Mouse (Mus musculus) limb, embryonic 12.5 days (tissue): Measurements from ENCODE around the gene Gm29427. TPM values are rescaled to one million over a fixed set of nuclear protein-coding genes. Genes with fewer than 3 reads are reported as not detected.

Source experiments
- ATAC-seq: fragments of 200-750 bp; cut with Nextera tagmentation; 2 replicates; pipeline ENCODE4 v1.8.0; 2017; ENCODE audit warnings: low read depth, moderate TSS enrichment; ENCODE audit not compliant: insufficient number of reproducible peaks, insufficient read depth, low FRiP score, low TSS enrichment
- H3K27ac ChIP-seq: fragments of 300-500 bp; sonication (generic); 2 replicates; pipeline ENCODE4 v1.5.1; 2016; ENCODE audit warnings: mild to moderate bottlenecking, moderate library complexity
- H3K27me3 ChIP-seq: fragments of 300-500 bp; sonication (generic); 2 replicates; pipeline ENCODE4 v1.6.1; 2016; ENCODE audit warnings: mild to moderate bottlenecking, moderate library complexity
- H3K36me3 ChIP-seq: fragments of 300-500 bp; sonication (generic); 2 replicates; pipeline ENCODE4 v1.6.1; 2016; ENCODE audit warnings: mild to moderate bottlenecking, moderate library complexity
- H3K4me1 ChIP-seq: fragments of 300-500 bp; sonication (generic); replicated peaks from 2 replicates; pipeline ENCODE4 v1.6.1; 2016
- H3K4me2 ChIP-seq: fragments of 300-500 bp; sonication (generic); 2 replicates; pipeline ENCODE4 v1.6.1; 2016; ENCODE audit warnings: mild to moderate bottlenecking, moderate library complexity
- H3K4me3 ChIP-seq: fragments of 300-500 bp; sonication (generic); replicated peaks from 2 replicates; pipeline ENCODE4 v1.5.1; 2016; ENCODE audit warnings: mild to moderate bottlenecking
- H3K9ac ChIP-seq: fragments of 300-500 bp; sonication (generic); replicated peaks from 2 replicates; pipeline ENCODE4 v1.6.1; 2016; ENCODE audit warnings: mild to moderate bottlenecking, moderate library complexity
- H3K9me3 ChIP-seq: fragments of 300-500 bp; sonication (generic); 2 replicates; pipeline ENCODE4 v1.6.1; 2016; ENCODE audit warnings: mild to moderate bottlenecking, moderate library complexity
- WGBS: fragments of 180-500 bp; shearing (Covaris S2); methylation state at CpG from one replicate; pipeline ENCODE4 v1.1.7; 2016; 5-methylcytosine and 5-hydroxymethylcytosine counted together
- polyA plus RNA-seq: library from polyadenylated mRNA; unstranded; fragments of >200 nt; fragmentation: Nextera tagmentation; extraction: Ambion mirVana; gene quantifications from 2 replicates; pipeline ENCODE4 v1.2.1, GENCODE M21; 2016

Gene Gm29427
- polyA plus RNA-seq, result not detected in 2 replicates

- Histone ChIP-seq H3K27ac (peak within 1 kb of the TSS; percentile 36; the same call in 1 of the 2 replicates), H3K36me3 (peaks cover 9% of the 10 kb centered on the region), H3K4me3 (peak within 1 kb of the TSS; percentile 89), H3K9me3 (no peaks in the 10 kb centered on the region), H3K27me3 (peaks cover 10% of the 10 kb centered on the region; the same call in 1 of the 2 replicates), H3K4me2 (peak within 1 kb of the TSS; percentile 91), H3K9ac (peak within 1 kb of the TSS; percentile 90), H3K4me1 (peaks cover 8% of the 10 kb centered on the region)
- ATAC-seq, result peak; percentile 95
- WGBS, result under 1% methylated on average over 38 of the region's 38 CpGs
These were observed at the start of gene Gm29427 for GRCm38 (mm10) chr1:130715561-130716217. TSS of gene Gm29427 (minus strand) at chr1:130715799.

- Histone ChIP-seq H3K9me3 (no peaks in the 10 kb centered on the region), H3K9ac (no peak overlapping the region), H3K27ac (no peak overlapping the region), H3K36me3 (no peaks in the 10 kb centered on the region), H3K4me2 (no peak overlapping the region), H3K4me3 (no peak overlapping the region), H3K27me3 (no peaks in the 10 kb centered on the region), H3K4me1 (no peaks in the 10 kb centered on the region)
- 87% methylated on average over 12 of the region's 12 CpGs for WGBS
- ATAC-seq, result no peak
These were observed 48.4 kb upstream of the Gm29427 start for GRCm38 (mm10) chr1:130764027-130764461.

- Histone ChIP-seq H3K9me3 (no peaks in the 10 kb centered on the region), H3K27ac (no peak overlapping the region), H3K4me3 (no peak overlapping the region), H3K27me3 (no peaks in the 10 kb centered on the region), H3K9ac (no peak overlapping the region), H3K4me2 (no peak overlapping the region), H3K4me1 (no peaks in the 10 kb centered on the region), H3K36me3 (no peaks in the 10 kb centered on the region)
- ATAC-seq, result no peak
- WGBS, result 84% methylated on average over 3 of the region's 3 CpGs
These were observed 46.6 kb upstream of the Gm29427 start for GRCm38 (mm10) chr1:130762045-130762760.

- Histone ChIP-seq H3K27ac (no peak overlapping the region), H3K4me3 (no peak overlapping the region), H3K36me3 (no peaks in the 10 kb centered on the region), H3K4me2 (no peak overlapping the region), H3K9ac (no peak overlapping the region), H3K9me3 (no peaks in the 10 kb centered on the region), H3K27me3 (no peaks in the 10 kb centered on the region), H3K4me1 (no peaks in the 10 kb centered on the region)
- 84% methylated on average over 1 of the region's 1 CpGs for WGBS
- no peak for ATAC-seq
These were observed 46.0 kb upstream of the Gm29427 start for GRCm38 (mm10) chr1:130761597-130761996.

- no peaks in the 10 kb centered on the region for H3K36me3 ChIP-seq
- no peak overlapping the region for H3K4me3 ChIP-seq
- 75% methylated on average over 9 of the region's 9 CpGs for WGBS
- no peak overlapping the region for H3K9ac ChIP-seq
- no peak overlapping the region for H3K4me2 ChIP-seq
- no peaks in the 10 kb centered on the region for H3K9me3 ChIP-seq
- no peak overlapping the region for H3K27ac ChIP-seq
- ATAC-seq, result no peak
- H3K4me1 ChIP-seq, result no peaks in the 10 kb centered on the region
- H3K27me3 ChIP-seq, result no peaks in the 10 kb centered on the region
These were observed 44.1 kb upstream of the Gm29427 start for GRCm38 (mm10) chr1:130759689-130760088.

- H3K4me3 ChIP-seq, result no peak overlapping the region
- no peak overlapping the region for H3K9ac ChIP-seq
- ATAC-seq, result no peak
- no peaks in the 10 kb centered on the region for H3K4me1 ChIP-seq
- H3K27ac ChIP-seq, result no peak overlapping the region
- H3K4me2 ChIP-seq, result no peak overlapping the region
- 87% methylated on average over 3 of the region's 3 CpGs for WGBS
- H3K9me3 ChIP-seq, result no peaks in the 10 kb centered on the region
- H3K36me3 ChIP-seq, result no peaks in the 10 kb centered on the region
- no peaks in the 10 kb centered on the region for H3K27me3 ChIP-seq
These were observed 31.2 kb upstream of the Gm29427 start for GRCm38 (mm10) chr1:130746819-130747218.

GRCm38 (mm10) chr1:130745591-130745990, 30.0 kb upstream of the Gm29427 start:
- H3K4me3 ChIP-seq, result no peak overlapping the region
- H3K4me2 ChIP-seq, result no peak overlapping the region
- H3K9me3 ChIP-seq, result no peaks in the 10 kb centered on the region
- no peak for ATAC-seq
- H3K4me1 ChIP-seq, result no peaks in the 10 kb centered on the region
- 97% methylated on average over 3 of the region's 3 CpGs for WGBS
- H3K27ac ChIP-seq, result no peak overlapping the region
- H3K36me3 ChIP-seq, result no peaks in the 10 kb centered on the region
- H3K9ac ChIP-seq, result no peak overlapping the region
- H3K27me3 ChIP-seq, result no peaks in the 10 kb centered on the region

GRCm38 (mm10) chr1:130744961-130745360, 29.4 kb upstream of the Gm29427 start:
- Histone ChIP-seq H3K4me2 (no peak overlapping the region), H3K4me1 (no peaks in the 10 kb centered on the region), H3K4me3 (no peak overlapping the region), H3K9me3 (no peaks in the 10 kb centered on the region), H3K27me3 (no peaks in the 10 kb centered on the region), H3K36me3 (no peaks in the 10 kb centered on the region), H3K9ac (no peak overlapping the region), H3K27ac (no peak overlapping the region)
- 85% methylated on average over 5 of the region's 5 CpGs for WGBS
- ATAC-seq, result no peak

GRCm38 (mm10) chr1:130744217-130744616, 28.6 kb upstream of the Gm29427 start:
- no peaks in the 10 kb centered on the region for H3K9me3 ChIP-seq

GRCm38 (mm10) chr1:130743775-130744174, 28.2 kb upstream of the Gm29427 start:
- H3K4me1 ChIP-seq, result no peaks in the 10 kb centered on the region
- H3K36me3 ChIP-seq, result no peaks in the 10 kb centered on the region
- WGBS, result 87% methylated on average over 1 of the region's 1 CpGs
- H3K4me3 ChIP-seq, result no peak overlapping the region
- no peaks in the 10 kb centered on the region for H3K27me3 ChIP-seq
- H3K4me2 ChIP-seq, result no peak overlapping the region
- H3K9ac ChIP-seq, result no peak overlapping the region
- H3K9me3 ChIP-seq, result no peaks in the 10 kb centered on the region
- ATAC-seq, result no peak
- H3K27ac ChIP-seq, result no peak overlapping the region

More at GRCm38 (mm10) chr1:130744217-130744616, 28.6 kb upstream of the Gm29427 start:
- H3K4me2 ChIP-seq, result no peak overlapping the region
- WGBS, result 84% methylated on average over 2 of the region's 2 CpGs
- no peak overlapping the region for H3K9ac ChIP-seq
- no peak for ATAC-seq
- H3K4me3 ChIP-seq, result no peak overlapping the region
- no peak overlapping the region for H3K27ac ChIP-seq
- H3K36me3 ChIP-seq, result no peaks in the 10 kb centered on the region
- H3K27me3 ChIP-seq, result no peaks in the 10 kb centered on the region
- H3K4me1 ChIP-seq, result no peaks in the 10 kb centered on the region

GRCm38 (mm10) chr1:130742201-130742600, 26.6 kb upstream of the Gm29427 start:
- Histone ChIP-seq H3K4me1 (no peaks in the 10 kb centered on the region), H3K4me2 (no peak overlapping the region), H3K27ac (no peak overlapping the region), H3K9ac (no peak overlapping the region), H3K4me3 (no peak overlapping the region), H3K9me3 (no peaks in the 10 kb centered on the region), H3K27me3 (no peaks in the 10 kb centered on the region), H3K36me3 (no peaks in the 10 kb centered on the region)
- ATAC-seq, result no peak
- 87% methylated on average over 7 of the region's 7 CpGs for WGBS
